Mouse (Mus musculus) spleen, postnatal 0 days (tissue): ENCODE data around the gene Elane. TPM values are rescaled to one million over a fixed set of nuclear protein-coding genes. Genes with fewer than 3 reads are reported as not detected.

Experiments
- polyA plus RNA-seq: library from polyadenylated mRNA; unstranded; fragments of >200 nt; fragmentation: Nextera tagmentation; extraction: Ambion mirVana; gene quantifications from 2 replicates; pipeline ENCODE4 v1.2.1, GENCODE M21; 2015

The Elane gene
- 219 and 294 TPM in 2 replicates for polyA plus RNA-seq

DNA sequence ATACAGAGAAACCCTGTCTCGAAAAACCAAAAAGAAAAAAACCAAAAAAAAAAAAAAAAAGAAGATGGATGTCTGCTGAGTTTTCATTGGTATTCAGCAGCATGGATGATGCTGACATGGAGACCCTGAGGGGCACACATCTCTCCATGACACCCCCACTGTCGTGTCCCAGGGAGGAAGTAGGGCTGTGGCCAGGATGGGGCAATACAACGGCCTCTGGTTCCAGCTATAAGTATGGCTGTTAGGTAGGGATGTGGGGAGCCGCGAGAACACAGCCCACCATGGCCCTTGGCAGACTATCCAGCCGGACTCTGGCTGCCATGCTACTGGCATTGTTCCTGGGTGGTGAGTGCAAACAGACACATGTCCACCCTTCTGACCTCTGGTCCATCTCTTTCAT is at the start of gene Elane:
Gene Elane, plus strand, starts transcription at position 194 of the 400 bp plus-strand sequence.

DNA sequence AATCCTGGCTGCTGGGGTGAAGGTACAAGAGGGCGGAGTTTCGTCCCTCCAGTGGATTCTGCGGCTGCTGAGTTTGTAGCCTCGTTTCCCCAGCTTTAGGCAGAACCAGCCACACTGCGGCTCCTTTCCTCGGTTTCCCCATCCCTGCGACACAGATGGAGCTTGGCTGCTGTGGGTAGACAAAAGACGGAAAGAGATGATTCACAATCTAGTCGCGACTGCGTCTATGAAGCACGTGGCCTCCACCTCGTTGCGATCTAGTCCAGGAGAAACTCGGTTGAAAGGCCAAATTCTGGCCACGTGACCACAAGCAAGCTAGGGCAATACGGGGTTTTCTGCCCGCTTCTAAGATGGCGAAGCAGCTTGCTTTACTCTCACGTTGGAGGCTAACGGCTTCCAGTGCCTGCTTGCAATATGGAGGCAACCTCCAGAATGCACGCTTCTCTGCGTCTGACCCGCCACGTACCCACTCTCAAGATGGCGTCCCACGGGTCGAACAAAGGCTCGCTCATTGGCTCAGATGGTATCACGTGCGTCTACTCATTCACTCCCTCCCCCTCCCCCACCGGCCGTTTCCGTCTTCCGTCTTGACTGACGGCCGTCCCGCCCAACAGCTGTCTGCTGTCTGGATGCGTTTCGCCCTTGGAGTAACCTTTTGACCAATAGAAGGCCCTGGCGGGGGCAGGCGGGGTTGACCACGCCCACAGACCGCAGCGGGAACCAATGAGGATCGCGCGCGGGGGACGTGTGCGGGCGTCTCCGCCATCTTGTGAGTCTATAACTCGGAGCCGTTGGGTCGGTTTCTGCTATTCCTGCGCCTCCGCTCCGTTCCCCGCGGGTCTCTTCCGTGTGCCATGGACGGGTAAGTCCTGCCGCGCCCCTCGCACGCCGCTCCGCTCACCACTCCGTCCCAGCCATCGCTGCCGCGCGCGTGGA is 31.9 kb upstream of the Elane start, which contains the start of gene Ptbp1:
Gene Ptbp1, plus strand, starts transcription at position 568 of the 936 bp plus-strand sequence.

GRCm38 (mm10) chr10:79874290-79874862 is 11.7 kb upstream of the Elane start, which contains the start of the genes Prtn3 and Plppr3:
Gene Prtn3, plus strand, starts transcription at chr10:79874476.
Gene Plppr3, minus strand, starts transcription at chr10:79874634.

GRCm38 (mm10) chr10:79890670-79891069 is 4.6 kb downstream of the Elane start, which contains the start of gene Cfd:
Gene Cfd, plus strand, starts transcription at chr10:79890853.

GRCm38 (mm10) chr10:79908167-79909091 is 22.4 kb downstream of the Elane start, which contains the start of gene Med16:
Gene Med16, minus strand, starts transcription at chr10:79908923.

GRCm38 (mm10) chr10:79910556-79910955 is 24.5 kb downstream of the Elane start, which contains the start of gene Gm26602:
Gene Gm26602, plus strand, starts transcription at chr10:79910856.

GRCm38 (mm10) chr10:79916808-79917531 is 30.9 kb downstream of the Elane start, which contains the start of gene Kiss1r:
Gene Kiss1r, plus strand, starts transcription at chr10:79916971.

GRCm38 (mm10) chr10:79920958-79921535 is 35.0 kb downstream of the Elane start, which contains the start of gene R3hdm4:
Gene R3hdm4, minus strand, starts transcription at chr10:79921208.

DNA sequence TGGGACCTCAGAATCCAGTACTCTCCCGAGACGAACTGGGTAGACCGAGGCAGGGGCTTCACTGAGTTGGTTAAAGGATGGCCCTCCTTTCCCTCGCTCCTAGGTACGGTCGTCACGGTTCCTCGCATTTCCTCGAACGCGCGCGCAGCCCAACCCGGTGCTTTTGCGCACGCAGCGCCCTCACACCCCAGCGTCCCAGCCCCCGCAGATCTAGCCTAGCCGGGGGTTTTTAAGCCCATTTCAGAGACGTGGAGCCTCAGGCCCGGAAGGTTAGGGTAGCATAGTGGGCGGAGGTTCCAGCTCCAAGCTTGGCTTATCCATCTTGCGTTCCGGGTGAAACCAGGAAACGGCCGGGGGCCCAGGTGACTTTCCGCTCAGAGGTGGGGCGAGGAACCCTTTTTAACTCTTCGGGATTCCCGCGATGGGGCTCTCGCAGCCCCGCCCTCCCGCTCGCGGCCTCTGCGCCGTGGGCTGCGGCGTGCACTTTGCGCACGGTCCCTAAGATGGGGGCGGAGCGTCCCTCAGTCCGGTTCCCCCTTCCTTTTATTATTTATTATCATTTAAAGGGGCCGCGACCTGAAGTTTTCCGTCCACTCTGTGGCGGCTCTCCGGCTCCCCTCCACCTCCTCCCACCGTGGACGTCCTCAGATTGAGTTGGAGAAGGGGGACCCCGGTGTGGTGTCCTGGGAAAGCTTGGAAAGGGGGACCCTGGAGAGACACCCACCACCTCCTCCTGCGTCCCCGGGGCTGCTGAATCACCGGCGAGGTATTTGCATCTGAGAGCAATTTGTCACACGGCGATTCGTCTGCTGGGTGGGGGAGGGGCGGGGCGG is 40.7 kb downstream of the Elane start, which contains the start of gene Arid3a:
Gene Arid3a, plus strand, starts transcription at position 553 of the 833 bp plus-strand sequence.

Other genes with a start within 250 kb of the Elane start
- 0.90 TPM in 2 replicates for gene Shc2, start 248.3 kb upstream of the Elane start, polyA plus RNA-seq
- gene Odf3l2, start 240.5 kb upstream of the Elane start, polyA plus RNA-seq = not detected in 2 replicates
- gene Madcam1, start 221.7 kb upstream of the Elane start, polyA plus RNA-seq = 25.8 and 30.9 TPM in 2 replicates
- 31.4 and 37.7 TPM in 2 replicates for gene Tpgs1, start 216.9 kb upstream of the Elane start, polyA plus RNA-seq
- 108 and 126 TPM in 2 replicates for gene Cdc34, start 204.1 kb upstream of the Elane start, polyA plus RNA-seq
- 0.23 and 0.45 TPM in 2 replicates for gene Gzmm, start 197.2 kb upstream of the Elane start, polyA plus RNA-seq
- gene Bsg, start 181.8 kb upstream of the Elane start, polyA plus RNA-seq = 663 and 749 TPM in 2 replicates
- gene Hcn2, start 169.6 kb upstream of the Elane start, polyA plus RNA-seq = 0.04 and 0.07 TPM in 2 replicates
- gene Polrmt, start 139.7 kb upstream of the Elane start, polyA plus RNA-seq = 15.7 and 18.4 TPM in 2 replicates
- gene Fgf22, start 131.2 kb upstream of the Elane start, polyA plus RNA-seq = 0.28 TPM in 1 of 2 replicates, not detected in the other
- 41.4 and 42.3 TPM in 2 replicates for gene Rnf126, start 119.3 kb upstream of the Elane start, polyA plus RNA-seq
- 3.3 and 3.6 TPM in 2 replicates for gene Fstl3, start 109.0 kb upstream of the Elane start, polyA plus RNA-seq
- gene Prss57, start 95.3 kb upstream of the Elane start, polyA plus RNA-seq = 9.3 and 15.0 TPM in 2 replicates
- gene Palm, start 92.7 kb upstream of the Elane start, polyA plus RNA-seq = 16.9 and 22.9 TPM in 2 replicates
- gene Misp, start 65.3 kb upstream of the Elane start, polyA plus RNA-seq = 0.08 and 0.27 TPM in 2 replicates
- gene Ptbp1, start 31.8 kb upstream of the Elane start, polyA plus RNA-seq = 131 and 134 TPM in 2 replicates
- 176 and 239 TPM in 2 replicates for gene Prtn3, start 11.8 kb upstream of the Elane start, polyA plus RNA-seq
- gene Plppr3, start 11.6 kb upstream of the Elane start, polyA plus RNA-seq = 9.7 and 12.6 TPM in 2 replicates
- not detected in 2 replicates for gene Cfd, start 4.6 kb downstream of the Elane start, polyA plus RNA-seq
- 20.3 and 23.3 TPM in 2 replicates for gene Med16, start 22.7 kb downstream of the Elane start, polyA plus RNA-seq
- gene Gm26602, start 24.6 kb downstream of the Elane start, polyA plus RNA-seq = not detected in 2 replicates
- 0.41 and 0.68 TPM in 2 replicates for gene Kiss1r, start 30.7 kb downstream of the Elane start, polyA plus RNA-seq
- gene R3hdm4, start 35.0 kb downstream of the Elane start, polyA plus RNA-seq = 107 and 121 TPM in 2 replicates
- 6.2 and 8.2 TPM in 2 replicates for gene Arid3a, start 40.8 kb downstream of the Elane start, polyA plus RNA-seq
- 64.8 and 66.8 TPM in 2 replicates for gene Wdr18, start 73.9 kb downstream of the Elane start, polyA plus RNA-seq
- 0.11 TPM in 2 replicates for gene Grin3b, start 84.5 kb downstream of the Elane start, polyA plus RNA-seq
- gene Tmem259, start 98.1 kb downstream of the Elane start, polyA plus RNA-seq = 16.8 and 16.9 TPM in 2 replicates
- gene Cnn2, start 102.3 kb downstream of the Elane start, polyA plus RNA-seq = 98.3 and 121 TPM in 2 replicates
- 8.3 and 8.8 TPM in 2 replicates for gene Abca7, start 110.2 kb downstream of the Elane start, polyA plus RNA-seq
- gene Arhgap45, start 130.4 kb downstream of the Elane start, polyA plus RNA-seq = 34.2 and 41.9 TPM in 2 replicates
- 108 and 111 TPM in 2 replicates for gene Polr2e, start 153.5 kb downstream of the Elane start, polyA plus RNA-seq
- gene Gpx4, start 160.9 kb downstream of the Elane start, polyA plus RNA-seq = 650 and 699 TPM in 2 replicates
- gene Sbno2, start 219.3 kb downstream of the Elane start, polyA plus RNA-seq = 15.9 and 16.2 TPM in 2 replicates
- gene Stk11, start 229.6 kb downstream of the Elane start, polyA plus RNA-seq = 27.2 and 28.1 TPM in 2 replicates